14 mouse cellular contexts compared by ENCODE assay signal in genomic region chr1:55946786-55947549, GRCm38 (mm10).
"Had no signal": no experiment of that assay in that cellular context is flagged by ENCODE, and none has a peak within 500 bp of the region (broad histone marks: within the 10 kb centered on the region; RNA-seq: fewer than 3 reads in every experiment).

No protein-coding gene starts in this region.

- H3K9me3 ChIP-seq: limb, embryonic 12.5 days; lung, embryonic 15.5 days; midbrain, embryonic 13.5 days had no signal

- H3K27me3 ChIP-seq: limb, embryonic 12.5 days; lung, embryonic 15.5 days; midbrain, embryonic 13.5 days had no signal

- H3K36me3 ChIP-seq: limb, embryonic 12.5 days; lung, embryonic 15.5 days; midbrain, embryonic 13.5 days had no signal

- H3K9ac ChIP-seq: limb, embryonic 12.5 days; lung, embryonic 15.5 days; midbrain, embryonic 13.5 days had no signal

- H3K27ac ChIP-seq: layer of hippocampus, adult 2 months; limb, embryonic 12.5 days; lung, embryonic 15.5 days; macrophage; midbrain, embryonic 13.5 days had no signal

- H3K4me3 ChIP-seq: layer of hippocampus, adult 2 months; limb, embryonic 12.5 days; lung, embryonic 15.5 days; midbrain, embryonic 13.5 days had no signal

- H3K4me1 ChIP-seq: limb, embryonic 12.5 days; lung, embryonic 15.5 days; midbrain, embryonic 13.5 days had no signal

- ATAC-seq: inflammation-experienced regulatory T-cells, adult 6 months; midbrain, embryonic 13.5 days had no signal

- H3K4me2 ChIP-seq: limb, embryonic 12.5 days; lung, embryonic 15.5 days; midbrain, embryonic 13.5 days had no signal

- DNase-seq: kidney, adult 11 months; kidney, adult 9 months; kidney, postnatal 10 days; kidney, postnatal 4 days; lung, postnatal 14 days; right cerebral cortex, postnatal 25 days; thymus, adult 2 months; thymus, postnatal 25 days had no signal
